9 mouse cellular contexts compared by ENCODE assay signal in genomic region chr2:52039083-52039801, GRCm38 (mm10). TPM values are rescaled to one million over a fixed set of nuclear protein-coding genes. Genes with fewer than 3 reads are reported as not detected.
DNase-seq lines count a peak whose midpoint lies in the region; ATAC-seq and TF ChIP-seq lines count a peak whose summit lies in the region.
"Had no signal": no experiment of that assay in that cellular context is flagged by ENCODE, and none has a peak within 500 bp of the region (broad histone marks: within the 10 kb centered on the region; RNA-seq: fewer than 3 reads in every experiment).

No protein-coding gene starts in this region.

- H3K4me1 ChIP-seq in embryonic facial prominence, embryonic 11.5 days (ENCODE audit: control insufficient read depth, insufficient read depth, low read length) = peaks cover 3% of the 10 kb centered on the region; the same call in 1 of the 2 replicates
- H3K4me1 ChIP-seq in hindbrain, embryonic 12.5 days = peaks cover 16% of the 10 kb centered on the region
- H3K4me1 ChIP-seq in midbrain, embryonic 14.5 days (ENCODE audit: control insufficient read depth, insufficient read depth, low read length) = 0 out of 2 replicates have a peak, but pooled peaks cover 5% of the 10 kb centered on the region

- H3K4me2 ChIP-seq in embryonic facial prominence, embryonic 11.5 days (ENCODE audit: low read depth, low read length) = peak overlapping the region; percentile 25; the same call in 1 of the 2 replicates
- peak overlapping the region; percentile 62 for H3K4me2 ChIP-seq in hindbrain, embryonic 12.5 days (replicated peaks)
- H3K4me2 ChIP-seq in midbrain, embryonic 14.5 days (ENCODE audit: low read length) = peak overlapping the region; percentile 57

- peak; percentile 77; the same call in 1 of the 2 replicates for ATAC-seq in embryonic facial prominence, embryonic 11.5 days (replicated peaks; ENCODE audit: insufficient number of reproducible peaks, low FRiP score, low TSS enrichment, low read depth)
- ATAC-seq in hindbrain, embryonic 12.5 days (ENCODE audit: low FRiP score) = no peak
- no peak for ATAC-seq in midbrain, embryonic 14.5 days (ENCODE audit: low FRiP score, low TSS enrichment)

- no peak for TF ChIP-seq CTCF in brain, embryonic 14.5 days (IDR thresholded peaks at IDR 0.05; ENCODE audit: borderline replicate concordance, extremely low read depth, insufficient read depth, insufficient read length)

- H3K27ac ChIP-seq in embryonic facial prominence, embryonic 11.5 days (replicated peaks; ENCODE audit: low read depth, low read length) = peak overlapping the region; percentile 63
- 0 out of 2 replicates have a peak overlapping the region, but pooled peaks have one; percentile 40 for H3K27ac ChIP-seq in hindbrain, embryonic 12.5 days
- no peak overlapping the region for H3K27ac ChIP-seq in midbrain, embryonic 14.5 days (replicated peaks; ENCODE audit: low read depth, low read length)

- TF ChIP-seq POLR2A in brain, embryonic 14.5 days (IDR thresholded peaks at IDR 0.05; ENCODE audit: borderline replicate concordance, extremely low read depth, insufficient read depth, insufficient read length, poor library complexity, severe bottlenecking) = no peak

- peaks cover 4% of the 10 kb centered on the region for H3K36me3 ChIP-seq in embryonic facial prominence, embryonic 11.5 days (replicated peaks; ENCODE audit: control insufficient read depth, insufficient read depth, low read depth, low read length)
- H3K36me3 ChIP-seq in hindbrain, embryonic 12.5 days = no peaks in the 10 kb centered on the region
- no peaks in the 10 kb centered on the region for H3K36me3 ChIP-seq in midbrain, embryonic 14.5 days (ENCODE audit: control insufficient read depth, insufficient read depth, low read length)
- H3K36me3 ChIP-seq: G1E had no signal

- DNase-seq in brain, embryonic 14.5 days (ENCODE audit: low read depth) = peak; percentile 44
- DNase-seq in embryonic facial prominence, embryonic 11.5 days (ENCODE audit: low spot score) = peak; percentile 93
- no peak for DNase-seq in midbrain, embryonic 14.5 days
- DNase-seq in frontal cortex, postnatal 36 days (ENCODE audit: low spot score in 2 of 2) = no peak
- no peak for DNase-seq in cerebellum, adult 11 months
- no peak for DNase-seq in cerebellum, adult 11-12 months
- DNase-seq: thymus, adult 18-20 months had no signal

- peak overlapping the region; percentile 33 for H3K9ac ChIP-seq in embryonic facial prominence, embryonic 11.5 days (replicated peaks; ENCODE audit: low read length)
- H3K9ac ChIP-seq in hindbrain, embryonic 12.5 days = no peak overlapping the region
- H3K9ac ChIP-seq in midbrain, embryonic 14.5 days (replicated peaks; ENCODE audit: low read length) = no peak overlapping the region

- H3K9me3 ChIP-seq in embryonic facial prominence, embryonic 11.5 days (replicated peaks; ENCODE audit: control insufficient read depth, low read length) = no peaks in the 10 kb centered on the region
- H3K9me3 ChIP-seq in hindbrain, embryonic 12.5 days (replicated peaks) = no peaks in the 10 kb centered on the region
- no peaks in the 10 kb centered on the region for H3K9me3 ChIP-seq in midbrain, embryonic 14.5 days (ENCODE audit: control insufficient read depth, low read length)
- H3K9me3 ChIP-seq: G1E had no signal

- peak overlapping the region; percentile 31 for H3K4me3 ChIP-seq in embryonic facial prominence, embryonic 11.5 days (ENCODE audit: low read depth, low read length)
- peak overlapping the region; percentile 42 for H3K4me3 ChIP-seq in hindbrain, embryonic 12.5 days
- no peak overlapping the region for H3K4me3 ChIP-seq in midbrain, embryonic 14.5 days (replicated peaks; ENCODE audit: low read depth, low read length)

- WGBS in embryonic facial prominence, embryonic 11.5 days = 18% methylated on average over 8 of the region's 8 CpGs
- WGBS in hindbrain, embryonic 12.5 days = 20% methylated on average over 8 of the region's 8 CpGs
- WGBS in midbrain, embryonic 14.5 days = 37% methylated on average over 8 of the region's 8 CpGs

- no peaks in the 10 kb centered on the region for H3K27me3 ChIP-seq in embryonic facial prominence, embryonic 11.5 days (ENCODE audit: control insufficient read depth, insufficient read depth, low read length)
- no peaks in the 10 kb centered on the region for H3K27me3 ChIP-seq in hindbrain, embryonic 12.5 days
- no peaks in the 10 kb centered on the region for H3K27me3 ChIP-seq in midbrain, embryonic 14.5 days (ENCODE audit: control insufficient read depth, insufficient read depth, low read length)

RNA-seq across cellular contexts. Expression of gene Tnfaip6, which starts 1.4 kb away (rescaled TPM):
- 3.0 and 3.8 TPM in 2 replicates for polyA plus RNA-seq in brain, embryonic 14.5 days (2012; rRNA removed)
- 62.9 and 68.6 TPM in 2 replicates for polyA plus RNA-seq in embryonic facial prominence, embryonic 11.5 days (2014; fragmentation: Nextera tagmentation; extraction: Ambion mirVana)
- 26.0 and 34.5 TPM in 2 replicates for polyA plus RNA-seq in hindbrain, embryonic 12.5 days (2016; fragmentation: Nextera tagmentation; extraction: Ambion mirVana)
- polyA plus RNA-seq in midbrain, embryonic 14.5 days (2014; fragmentation: Nextera tagmentation; extraction: Ambion mirVana) = 2.7 and 3.9 TPM in 2 replicates
- polyA plus RNA-seq: G1E had no signal

RNA-seq across cellular contexts. Expression of gene Rif1, which starts 33.4 kb away (rescaled TPM):
- 18.1 and 20.2 TPM in 2 replicates for polyA plus RNA-seq in brain, embryonic 14.5 days (2012; rRNA removed)
- 47.1 and 52.9 TPM in 2 replicates for polyA plus RNA-seq in embryonic facial prominence, embryonic 11.5 days (2014; fragmentation: Nextera tagmentation; extraction: Ambion mirVana)
- polyA plus RNA-seq in hindbrain, embryonic 12.5 days (2016; fragmentation: Nextera tagmentation; extraction: Ambion mirVana) = 45.5 and 45.9 TPM in 2 replicates
- polyA plus RNA-seq in midbrain, embryonic 14.5 days (2014; fragmentation: Nextera tagmentation; extraction: Ambion mirVana) = 28.5 and 34.2 TPM in 2 replicates

Comparison
In these comparisons a context has a peak if more than half of its experiments do, and no peak if none do; other contexts are left out.
1. DNase-seq: peak in brain, embryonic 14.5 days (single experiment) and embryonic facial prominence, embryonic 11.5 days (single experiment); none in midbrain, embryonic 14.5 days (single experiment), frontal cortex, postnatal 36 days (0 of 2), cerebellum, adult 11 months (single experiment) and cerebellum, adult 11-12 months (single experiment).
2. Peak in every context shown above with its lines, with median percentiles within 50 percentile points of each other: H3K4me2 ChIP-seq.